Mouse (Mus musculus) monocyte, adult 2 months (primary cell): ENCODE data around the gene Pcsk4.

Experiments used
- DNase-seq, 2 experiments: peaks; one replicate each; pipeline ENCODE4 v3.0.0; 2022; ENCODE audit warnings: low spot score in 2 of 2, low read depth in 1 of 2

The Pcsk4 gene

GRCm38 (mm10) chr10:80299301-80299700 lies 30.0 kb downstream of the Pcsk4 start:
- DNase-seq: no peak

GRCm38 (mm10) chr10:80298571-80299281 lies 30.6 kb downstream of the Pcsk4 start:
- DNase-seq: no peak

GRCm38 (mm10) chr10:80297526-80298133 lies 31.7 kb downstream of the Pcsk4 start:
- DNase-seq: no peak

GRCm38 (mm10) chr10:80296824-80297223 lies 32.5 kb downstream of the Pcsk4 start:
- no peak for DNase-seq

- peak in 1 of 2 experiments; percentile 62 for DNase-seq
Measured at GRCm38 (mm10) chr10:80295618-80296425, 33.5 kb downstream of the Pcsk4 start, which contains the start of gene Apc2. Gene Apc2, plus strand, starts transcription at chr10:80295977.

- no peak for DNase-seq
Measured at GRCm38 (mm10) chr10:80294788-80295303, 34.5 kb downstream of the Pcsk4 start.

GRCm38 (mm10) chr10:80294311-80294710 lies 35.0 kb downstream of the Pcsk4 start:
- DNase-seq: no peak

GRCm38 (mm10) chr10:80293325-80293724 lies 36.0 kb downstream of the Pcsk4 start:
- no peak for DNase-seq

- peak; percentile 82 to 92 for DNase-seq
Measured at GRCm38 (mm10) chr10:80292251-80293146, 36.8 kb downstream of the Pcsk4 start, which contains the start of gene Rps15. Gene Rps15, plus strand, starts transcription at chr10:80292453.

- DNase-seq: no peak
Measured at GRCm38 (mm10) chr10:80288657-80289056, 40.6 kb downstream of the Pcsk4 start.

GRCm38 (mm10) chr10:80288097-80288496 lies 41.2 kb downstream of the Pcsk4 start:
- DNase-seq: no peak

- no peak for DNase-seq
Measured at GRCm38 (mm10) chr10:80285222-80286070, 43.9 kb downstream of the Pcsk4 start.

GRCm38 (mm10) chr10:80282481-80283441 lies 46.5 kb downstream of the Pcsk4 start:
- no peak for DNase-seq

- no peak for DNase-seq
Measured at GRCm38 (mm10) chr10:80281921-80282371, 47.4 kb downstream of the Pcsk4 start.

- no peak for DNase-seq
Measured at GRCm38 (mm10) chr10:80281304-80281703, 48.0 kb downstream of the Pcsk4 start.

- no peak for DNase-seq
Measured at GRCm38 (mm10) chr10:80279273-80279672, 50.0 kb downstream of the Pcsk4 start.

- DNase-seq: no peak
Measured at GRCm38 (mm10) chr10:80278390-80278789, 50.9 kb downstream of the Pcsk4 start.

GRCm38 (mm10) chr10:80276238-80276637 lies 53.1 kb downstream of the Pcsk4 start:
- no peak for DNase-seq
